Mouse (Mus musculus): ENCODE data around the gene Mfsd9. TPM values are rescaled to one million over a fixed set of nuclear protein-coding genes. Genes with fewer than 3 reads are reported as not detected.

Gene Mfsd9
- total RNA-seq (2021) = under 1 TPM; 0.62 to 0.69 TPM
- long read RNA-seq, experiment 1, partial matches to known transcripts = 0 of 1 reads
- long read RNA-seq, experiment 1, other reads (novel, unspliced or antisense) = 0 of 1 reads
- long read RNA-seq, experiment 2, partial matches to known transcripts = 0 of 1 reads
- long read RNA-seq, experiment 2, other reads (novel, unspliced or antisense) = 0 of 1 reads

DNA sequence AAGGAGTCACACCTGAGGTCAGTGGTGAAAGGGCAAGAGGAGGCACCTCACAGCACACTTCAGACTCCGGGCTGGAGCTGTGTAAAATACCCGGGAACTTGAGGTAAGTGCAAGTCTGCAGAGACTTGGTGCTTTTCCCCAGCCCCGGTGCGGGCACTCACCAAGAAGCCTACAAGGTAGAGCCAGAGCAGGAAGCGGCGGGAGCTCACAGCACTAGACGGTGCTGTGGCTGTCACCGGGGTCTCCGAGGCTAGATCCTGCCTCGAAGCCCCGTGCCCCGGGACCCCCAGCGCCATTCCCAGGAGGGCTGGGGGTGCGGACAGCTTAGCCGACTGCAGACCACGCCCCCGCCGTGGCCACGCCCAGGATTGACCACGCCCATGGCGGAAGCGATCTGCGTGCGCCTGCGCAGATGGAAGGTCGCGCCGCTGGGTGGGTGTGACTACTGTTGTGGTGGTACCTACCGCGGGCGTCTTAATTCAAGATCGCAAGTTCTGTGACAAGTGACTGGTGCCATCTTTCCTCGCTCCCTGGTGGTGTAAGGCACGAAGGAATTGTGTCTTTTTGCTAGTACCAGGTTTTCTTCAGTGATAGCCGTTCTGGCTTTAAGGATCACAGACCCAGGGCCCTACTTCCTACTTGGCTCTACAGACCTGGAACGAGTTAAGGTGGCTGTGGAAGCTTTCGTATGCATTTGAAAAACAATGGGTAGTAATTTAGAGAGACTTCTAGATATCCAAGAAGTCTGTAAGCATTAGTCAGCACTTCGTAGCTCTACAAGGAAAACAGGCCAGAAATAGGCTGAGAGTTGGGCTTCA lies at the start of gene Mfsd9:
Gene Mfsd9, minus strand, starts transcription at position 364 of the 818 bp plus-strand sequence.
- peak; percentile 91 to 93 for DNase-seq

- DNase-seq = no peak
These were observed 45.0 kb upstream of the Mfsd9 start for GRCm38 (mm10) chr1:40835468-40835867.

GRCm38 (mm10) chr1:40830712-40831507 lies 40.4 kb upstream of the Mfsd9 start:
- no peak for DNase-seq

DNA sequence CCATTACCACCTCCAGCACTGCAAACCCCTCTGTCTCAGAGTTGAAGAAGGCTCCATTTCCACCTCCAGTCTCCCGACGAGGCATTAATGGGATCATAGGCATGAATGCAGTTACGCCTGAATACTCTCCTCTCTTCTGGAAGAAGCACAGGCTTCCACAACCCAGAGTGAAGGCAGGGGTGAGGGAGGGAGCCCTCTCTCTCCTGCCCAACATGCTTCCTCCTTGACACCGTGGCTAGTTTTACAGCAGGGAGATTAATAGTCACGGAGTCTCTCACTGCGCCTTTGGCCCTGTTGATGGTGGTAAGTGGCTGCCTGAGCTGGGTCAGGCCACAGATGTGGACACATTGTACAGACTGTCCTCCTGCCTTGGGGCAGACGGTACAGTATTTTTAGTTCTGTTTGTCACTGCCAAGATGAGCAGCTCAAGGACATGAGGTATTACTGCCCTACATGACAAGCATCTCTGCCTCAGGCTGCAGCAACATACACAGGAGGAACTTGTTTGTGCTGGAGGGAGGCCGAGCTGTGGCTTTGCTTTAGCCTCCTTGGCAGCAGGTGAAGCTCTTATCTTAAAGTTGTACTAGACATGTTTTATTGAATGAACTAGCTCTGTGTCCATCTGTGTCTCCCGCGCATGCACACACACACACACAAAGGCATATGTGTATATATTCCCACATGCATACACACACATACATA lies 38.9 kb upstream of the Mfsd9 start:
- peak; percentile 58 to 80 for DNase-seq

DNA sequence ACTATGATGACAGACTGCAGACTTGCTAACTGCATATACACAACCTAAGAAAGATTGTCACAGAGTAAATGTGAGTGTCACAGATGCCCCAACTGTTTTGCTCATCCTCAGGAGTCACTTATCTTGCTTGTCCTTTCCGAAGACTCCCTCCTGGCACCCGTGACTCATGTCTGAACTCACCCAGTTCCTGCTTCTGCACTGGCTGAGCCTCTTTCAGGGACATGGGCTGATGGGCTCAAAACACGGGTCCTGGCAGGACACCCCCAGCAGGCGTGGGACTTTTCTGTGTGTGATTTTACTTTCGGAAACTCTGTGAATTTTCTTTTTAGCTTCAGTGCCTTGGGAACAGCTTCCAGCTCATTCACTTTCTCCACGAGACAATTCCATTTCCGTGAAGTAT lies 35.3 kb upstream of the Mfsd9 start:
- DNase-seq = no peak

GRCm38 (mm10) chr1:40824936-40825335 lies 34.4 kb upstream of the Mfsd9 start:
- no peak for DNase-seq

- peak; percentile 29 to 42 for DNase-seq
These were observed 34.0 kb upstream of the Mfsd9 start for GRCm38 (mm10) chr1:40824517-40824916.

- peak; percentile 35 to 64 for DNase-seq
These were observed 24.8 kb upstream of the Mfsd9 start for GRCm38 (mm10) chr1:40815071-40815845.

DNA sequence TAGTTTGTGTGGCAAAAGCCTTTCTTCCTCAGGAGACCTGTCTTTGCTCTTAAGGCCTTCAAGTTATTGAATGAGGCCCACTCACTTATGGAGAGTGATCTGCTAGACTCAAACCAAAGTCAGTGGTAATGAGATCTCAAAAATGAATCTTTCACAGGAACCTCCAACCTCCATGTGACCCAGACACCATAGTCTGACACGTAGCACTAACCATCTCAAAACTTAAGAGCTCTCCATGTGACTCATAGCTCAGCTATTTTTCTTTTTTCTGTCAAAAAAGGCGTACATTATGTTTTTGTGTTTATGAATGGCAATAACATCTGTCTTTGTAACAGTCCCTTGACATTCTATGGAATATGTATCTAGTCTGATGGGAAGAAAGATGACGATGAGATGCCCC lies 18.2 kb upstream of the Mfsd9 start:
- no peak for DNase-seq

- DNase-seq = peak; percentile 20 to 56
These were observed 15.4 kb upstream of the Mfsd9 start for GRCm38 (mm10) chr1:40805891-40806290.

DNA sequence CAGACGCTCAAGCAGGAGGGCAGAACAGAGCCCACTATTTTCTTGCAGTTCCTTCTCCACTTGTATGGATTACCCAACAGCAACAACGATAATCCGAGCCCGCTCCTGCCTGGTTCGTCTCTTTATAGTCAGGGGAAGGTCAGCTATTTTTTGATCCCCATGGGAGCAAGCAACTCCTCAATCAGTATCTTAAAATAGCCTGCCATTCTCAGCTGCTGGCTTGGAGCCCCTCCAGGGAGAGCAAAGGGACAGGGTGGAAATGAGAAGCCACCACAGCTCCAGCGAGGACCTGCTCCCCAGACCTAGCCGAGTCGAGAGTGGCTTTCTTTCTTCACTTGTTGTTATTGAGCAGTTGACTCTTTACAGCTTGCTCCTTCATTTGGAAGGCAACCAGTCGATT lies 14.9 kb upstream of the Mfsd9 start, which contains the start of gene Tmem182:
Gene Tmem182, plus strand, starts transcription at position 251 of the 400 bp plus-strand sequence.
- peak; percentile 87 to 92 for DNase-seq

GRCm38 (mm10) chr1:40804118-40804517 lies 13.6 kb upstream of the Mfsd9 start:
- no peak for DNase-seq

DNA sequence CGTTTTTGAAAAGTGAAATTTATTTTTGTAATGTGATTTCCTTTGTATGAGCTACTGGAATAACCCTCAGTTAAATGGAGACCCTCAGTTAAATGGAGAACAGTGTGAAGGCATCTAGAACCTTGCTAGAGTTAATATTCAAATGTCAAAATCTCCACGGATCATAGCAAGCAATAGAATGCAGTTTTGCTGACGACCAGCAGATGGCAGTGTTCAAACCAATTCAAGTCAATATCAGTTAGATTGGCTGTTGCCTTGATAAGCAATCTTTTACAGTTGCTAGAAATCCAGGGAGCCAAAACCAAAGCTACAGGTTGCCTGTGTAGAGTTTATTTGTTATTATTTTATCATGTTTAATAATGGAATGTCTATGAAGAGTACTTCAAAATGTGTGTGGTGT lies 12.3 kb upstream of the Mfsd9 start:
- peak; percentile 58 to 73 for DNase-seq

DNA sequence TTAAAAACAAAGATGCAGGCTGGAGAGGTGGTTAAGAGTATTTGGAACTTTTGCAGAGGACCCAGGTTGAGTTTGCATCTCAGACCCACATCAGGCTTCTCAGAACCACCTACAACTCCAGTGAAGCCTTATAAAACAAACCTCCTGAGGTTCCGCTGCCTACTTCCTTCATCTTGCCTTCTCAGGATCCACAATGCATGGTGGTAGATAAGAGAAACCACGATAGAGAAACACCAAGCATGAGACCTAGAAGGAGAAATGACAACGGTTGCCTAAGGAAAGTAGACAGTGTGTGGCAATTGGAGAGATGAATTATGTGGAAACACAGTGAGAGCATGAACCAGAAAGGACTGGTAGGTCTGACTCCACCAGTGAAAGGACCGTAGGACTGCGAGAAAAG lies 10.4 kb upstream of the Mfsd9 start:
- DNase-seq = no peak

GRCm38 (mm10) chr1:40799121-40799520 lies 8.6 kb upstream of the Mfsd9 start:
- DNase-seq = peak in 1 of 2 experiments; percentile 46

DNA sequence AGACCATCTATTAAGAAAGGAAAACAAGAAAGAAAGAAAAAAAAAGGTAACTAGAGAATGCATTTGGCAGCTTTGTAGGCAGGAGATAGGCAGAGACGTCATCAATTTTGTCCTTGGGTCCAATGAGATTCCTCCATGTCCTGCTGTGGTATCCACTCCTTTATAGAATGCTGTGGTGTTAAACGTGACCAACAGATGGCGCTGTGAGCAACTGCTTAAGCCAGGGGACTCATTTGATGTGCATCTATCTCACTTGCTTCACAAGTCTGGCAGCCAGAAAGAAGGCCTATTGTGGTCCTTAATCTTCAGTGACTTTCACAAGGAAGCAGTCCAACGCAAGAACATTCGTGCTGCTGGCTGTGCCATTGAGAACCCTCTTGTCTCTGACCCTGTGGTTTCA lies 6.9 kb upstream of the Mfsd9 start:
- DNase-seq = peak; percentile 65 to 83

DNA sequence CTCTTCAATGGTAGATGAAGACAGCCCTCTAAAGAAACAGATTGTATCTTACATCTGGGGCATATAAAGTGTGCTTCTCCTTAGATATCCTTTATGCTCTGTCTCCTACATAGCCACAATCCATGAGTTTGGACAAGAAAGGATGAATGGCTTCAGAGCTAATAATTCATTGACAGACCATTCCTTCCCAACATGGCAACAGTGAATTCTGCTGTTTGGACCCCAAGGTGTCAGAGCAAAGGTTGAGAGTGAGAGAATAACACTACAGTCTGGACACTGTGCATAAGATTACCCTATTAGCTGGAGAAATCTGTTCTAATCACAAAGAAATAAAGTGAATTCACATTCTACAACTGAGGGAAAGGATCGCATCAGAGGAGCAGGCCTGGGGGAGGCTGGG lies 5.0 kb upstream of the Mfsd9 start:
- DNase-seq = no peak

GRCm38 (mm10) chr1:40789666-40790233 lies 737 bp downstream of the Mfsd9 start:
- peak in 1 of 2 experiments; percentile 18 for DNase-seq

- DNase-seq = no peak
These were observed 1.5 kb downstream of the Mfsd9 start for GRCm38 (mm10) chr1:40788956-40789355.

- DNase-seq = no peak
These were observed 4.5 kb downstream of the Mfsd9 start for GRCm38 (mm10) chr1:40785876-40786445.

GRCm38 (mm10) chr1:40784306-40784705 lies 6.2 kb downstream of the Mfsd9 start:
- no peak for DNase-seq
